Mouse (Mus musculus) forebrain, embryonic 15.5 days (tissue): ENCODE results near the gene Rela. TPM values are rescaled to one million over a fixed set of nuclear protein-coding genes. Genes with fewer than 3 reads are reported as not detected.
"Not testable (repeated sequence)": the region's sequence is repeated elsewhere in the genome, so short reads cannot be mapped to it uniquely, and the experiment has no call there.

Experiments
- ATAC-seq: fragments of 200-750 bp; cut with Nextera tagmentation; replicated peaks from 2 replicates; pipeline ENCODE4 v1.8.0; 2017; ENCODE audit warnings: mild to moderate bottlenecking, moderate TSS enrichment, moderate library complexity
- H3K27ac ChIP-seq: fragments of 300-500 bp; sonication (generic); replicated peaks from 2 replicates; pipeline ENCODE4 v1.5.1; 2015; ENCODE audit warnings: mild to moderate bottlenecking, inconsistent platforms
- H3K27me3 ChIP-seq: fragments of 300-500 bp; sonication (generic); 2 replicates; pipeline ENCODE4 v1.6.1; 2015; ENCODE audit warnings: inconsistent platforms
- H3K36me3 ChIP-seq: fragments of 300-500 bp; sonication (generic); 2 replicates; pipeline ENCODE4 v1.6.1; 2015; ENCODE audit warnings: mild to moderate bottlenecking, inconsistent platforms
- H3K4me1 ChIP-seq: fragments of 300-500 bp; sonication (generic); 2 replicates; pipeline ENCODE4 v1.6.1; 2015; ENCODE audit warnings: inconsistent platforms
- H3K4me2 ChIP-seq: fragments of 300-500 bp; sonication (generic); replicated peaks from 2 replicates; pipeline ENCODE4 v1.6.1; 2015; ENCODE audit warnings: mild to moderate bottlenecking, inconsistent platforms
- H3K4me3 ChIP-seq: fragments of 300-500 bp; sonication (generic); 2 replicates; pipeline ENCODE4 v1.5.1; 2015; ENCODE audit warnings: mild to moderate bottlenecking, inconsistent platforms
- H3K9ac ChIP-seq: fragments of 300-500 bp; sonication (generic); replicated peaks from 2 replicates; pipeline ENCODE4 v1.6.1; 2015; ENCODE audit warnings: mild to moderate bottlenecking, inconsistent platforms
- H3K9me3 ChIP-seq: fragments of 300-500 bp; sonication (generic); 2 replicates; pipeline ENCODE4 v1.6.1; 2016; ENCODE audit warnings: inconsistent platforms
- WGBS: fragments of 180-500 bp; shearing (Covaris S2); methylation state at CpG from one replicate; pipeline ENCODE4 v1.1.7; 2015; ENCODE audit warnings: mixed read lengths; 5-methylcytosine and 5-hydroxymethylcytosine counted together
- polyA plus RNA-seq: library from polyadenylated mRNA; unstranded; fragments of >200 nt; fragmentation: Nextera tagmentation; extraction: Ambion mirVana; gene quantifications from 2 replicates; pipeline ENCODE4 v1.2.1, GENCODE M21; 2015

The Rela gene
- polyA plus RNA-seq, 1 experiment from 2014 or later: 34.7 TPM

- Histone ChIP-seq H3K4me1 (peaks cover 24% of the 10 kb centered on the region), H3K9me3 (no peaks in the 10 kb centered on the region), H3K9ac (no peak overlapping the region), H3K27me3 (no peaks in the 10 kb centered on the region), H3K4me3 (no peak overlapping the region), H3K36me3 (peaks cover 56% of the 10 kb centered on the region), H3K27ac (no peak overlapping the region), H3K4me2 (no peak overlapping the region)
- WGBS: 97% methylated on average over 19 of the region's 19 CpGs
- no peak for ATAC-seq
Measured at GRCm38 (mm10) chr19:5685431-5685830, 48.1 kb downstream of the Rela start.

GRCm38 (mm10) chr19:5685861-5686260 is 48.6 kb downstream of the Rela start:
- Histone ChIP-seq H3K4me3 (no peak overlapping the region), H3K4me2 (no peak overlapping the region), H3K9me3 (no peaks in the 10 kb centered on the region), H3K36me3 (peaks cover 52% of the 10 kb centered on the region), H3K27ac (no peak overlapping the region), H3K27me3 (no peaks in the 10 kb centered on the region), H3K4me1 (peaks cover 28% of the 10 kb centered on the region), H3K9ac (no peak overlapping the region)
- ATAC-seq: no peak
- WGBS: 93% methylated on average over 11 of the region's 11 CpGs

- H3K27ac ChIP-seq: no peak overlapping the region
- H3K27me3 ChIP-seq: no peaks in the 10 kb centered on the region
- peaks cover 46% of the 10 kb centered on the region for H3K36me3 ChIP-seq
- 93% methylated on average over 13 of the region's 13 CpGs for WGBS
- no peak overlapping the region for H3K9ac ChIP-seq
- peaks cover 34% of the 10 kb centered on the region for H3K4me1 ChIP-seq
- no peaks in the 10 kb centered on the region for H3K9me3 ChIP-seq
- no peak overlapping the region for H3K4me3 ChIP-seq
- H3K4me2 ChIP-seq: no peak overlapping the region
- ATAC-seq: no peak
Measured at GRCm38 (mm10) chr19:5686437-5686836, 49.2 kb downstream of the Rela start.

GRCm38 (mm10) chr19:5686954-5687353 is 49.7 kb downstream of the Rela start:
- not testable (repeated sequence) for H3K27me3 ChIP-seq, H3K9ac ChIP-seq, H3K9me3 ChIP-seq, ATAC-seq, H3K27ac ChIP-seq
- Histone ChIP-seq H3K4me2 (peak overlapping the region; percentile 100), H3K4me1 (peaks cover 39% of the 10 kb centered on the region), H3K4me3 (peak overlapping the region; percentile 62), H3K36me3 (peaks cover 44% of the 10 kb centered on the region)
- 92% methylated on average over 12 of the region's 12 CpGs for WGBS

- Histone ChIP-seq H3K4me1 (peaks cover 43% of the 10 kb centered on the region), H3K9me3 (no peaks in the 10 kb centered on the region), H3K4me3 (peak overlapping the region; percentile 62), H3K36me3 (peaks cover 38% of the 10 kb centered on the region), H3K9ac (peak overlapping the region; percentile 62), H3K4me2 (peak overlapping the region; percentile 100), H3K27me3 (no peaks in the 10 kb centered on the region), H3K27ac (peak overlapping the region; percentile 87)
- ATAC-seq: no peak
- 22% methylated on average over 9 of the region's 9 CpGs for WGBS
Measured at GRCm38 (mm10) chr19:5687738-5688137, 50.5 kb downstream of the Rela start.

- Histone ChIP-seq H3K4me1 (peaks cover 43% of the 10 kb centered on the region), H3K27ac (peak within 1 kb of the TSS; percentile 87), H3K27me3 (no peaks in the 10 kb centered on the region), H3K4me2 (peak within 1 kb of the TSS; percentile 100), H3K4me3 (peak within 1 kb of the TSS; percentile 62), H3K9ac (peak within 1 kb of the TSS; percentile 70), H3K9me3 (no peaks in the 10 kb centered on the region), H3K36me3 (peaks cover 30% of the 10 kb centered on the region)
- WGBS: under 1% methylated on average over 69 of the region's 69 CpGs
- peak; percentile 97 for ATAC-seq
Measured at GRCm38 (mm10) chr19:5688200-5689087, 51.2 kb downstream of the Rela start, which contains the start of the genes Map3k11 and Pcnx3. Gene Map3k11 (plus strand): TSS chr19:5688742. Gene Pcnx3 (minus strand): TSS chr19:5688908.

- Histone ChIP-seq H3K9ac (peak overlapping the region; percentile 70), H3K4me3 (peak overlapping the region; percentile 62), H3K4me2 (peak overlapping the region; percentile 100), H3K27ac (peak overlapping the region; percentile 87), H3K27me3 (no peaks in the 10 kb centered on the region), H3K9me3 (no peaks in the 10 kb centered on the region), H3K36me3 (peaks cover 24% of the 10 kb centered on the region), H3K4me1 (peaks cover 43% of the 10 kb centered on the region)
- no peak for ATAC-seq
- WGBS: 1% methylated on average over 7 of the region's 7 CpGs
Measured at GRCm38 (mm10) chr19:5689088-5689428, 51.8 kb downstream of the Rela start.

GRCm38 (mm10) chr19:5689565-5690342 is 52.5 kb downstream of the Rela start:
- Histone ChIP-seq H3K4me3 (peak overlapping the region; percentile 62), H3K4me2 (peak overlapping the region; percentile 100), H3K4me1 (peaks cover 43% of the 10 kb centered on the region), H3K27ac (peak overlapping the region; percentile 87), H3K27me3 (no peaks in the 10 kb centered on the region), H3K9ac (peak overlapping the region; percentile 70), H3K9me3 (no peaks in the 10 kb centered on the region), H3K36me3 (peaks cover 17% of the 10 kb centered on the region)
- ATAC-seq: no peak
- 13% methylated on average over 41 of the region's 42 CpGs for WGBS

GRCm38 (mm10) chr19:5690343-5690735 is 53.1 kb downstream of the Rela start:
- Histone ChIP-seq H3K4me2 (peak overlapping the region; percentile 100), H3K36me3 (peaks cover 12% of the 10 kb centered on the region), H3K4me3 (peak overlapping the region; percentile 62), H3K4me1 (peaks cover 44% of the 10 kb centered on the region), H3K9me3 (no peaks in the 10 kb centered on the region), H3K9ac (peak overlapping the region; percentile 70), H3K27me3 (no peaks in the 10 kb centered on the region), H3K27ac (peak overlapping the region; percentile 87; the same call in 1 of the 2 replicates)
- WGBS: 72% methylated on average over 15 of the region's 15 CpGs
- ATAC-seq: no peak

- H3K4me1 ChIP-seq: peaks cover 55% of the 10 kb centered on the region
Measured at GRCm38 (mm10) chr19:5691601-5692000, 54.3 kb downstream of the Rela start.

GRCm38 (mm10) chr19:5692086-5692912 is 55.0 kb downstream of the Rela start:
- no peaks in the 10 kb centered on the region for H3K27me3 ChIP-seq
- peak overlapping the region; percentile 31; the same call in 1 of the 2 replicates for H3K9ac ChIP-seq
- 0 out of 2 replicates have a peak overlapping the region, but pooled peaks have one; percentile 21 for H3K27ac ChIP-seq
- no peaks in the 10 kb centered on the region for H3K9me3 ChIP-seq
- peaks cover 6% of the 10 kb centered on the region; the same call in 1 of the 2 replicates for H3K36me3 ChIP-seq
- peaks cover 52% of the 10 kb centered on the region for H3K4me1 ChIP-seq
- no peak overlapping the region for H3K4me3 ChIP-seq
- no peak for ATAC-seq
- no peak overlapping the region for H3K4me2 ChIP-seq
- 68% methylated on average over 10 of the region's 10 CpGs for WGBS

More at GRCm38 (mm10) chr19:5691601-5692000, 54.3 kb downstream of the Rela start:
- no peak for ATAC-seq
- Histone ChIP-seq H3K4me2 (peak overlapping the region; percentile 100; the same call in 1 of the 2 replicates), H3K36me3 (0 out of 2 replicates have a peak, but pooled peaks cover 3% of the 10 kb centered on the region), H3K4me3 (0 out of 2 replicates have a peak overlapping the region, but pooled peaks have one; percentile 2), H3K9me3 (no peaks in the 10 kb centered on the region), H3K27ac (no peak overlapping the region), H3K9ac (peak overlapping the region; percentile 31; the same call in 1 of the 2 replicates), H3K27me3 (no peaks in the 10 kb centered on the region)
- WGBS: 87% methylated on average over 5 of the region's 5 CpGs
